Mouse (Mus musculus) erythroblast, adult 5-6 weeks (primary cell): Measurements from ENCODE around the gene Veph1. TPM values are rescaled to one million over a fixed set of nuclear protein-coding genes. Genes with fewer than 3 reads are reported as not detected.
"Not testable (repeated sequence)": the region's sequence is repeated elsewhere in the genome, so short reads cannot be mapped to it uniquely, and the experiment has no call there.

Experiments used
- ATAC-seq: replicated peaks from 2 replicates; pipeline ENCODE4 v1.8.0; 2016; ENCODE audit warnings: moderate number of reproducible peaks, mild to moderate bottlenecking, moderate TSS enrichment, inconsistent platforms; ENCODE audit not compliant: poor library complexity, low FRiP score, severe bottlenecking
- total RNA-seq, 2 experiments: library from RNA; stranded (forward) in 1 of 2; stranded (reverse) in 1 of 2; fragments of 150-400 nt in 1 of 2; fragments of 200-764, 138-1000 nt in 1 of 2; gene quantifications; 2 replicates each; pipeline versions ENCODE4 v1.2.3 to v1.2.4; 2015 to 2017; ENCODE audit warnings: low replicate concordance in 2 of 2

The Veph1 gene
- total RNA-seq, 2 experiments from 2014 or later, result 0.77 TPM; not detected in 1

GRCm38 (mm10) chr3:66236234-66236871 lies 60.3 kb downstream of the Veph1 start:
- ATAC-seq, result not testable (repeated sequence)

GRCm38 (mm10) chr3:66224931-66225537 lies 71.6 kb downstream of the Veph1 start:
- no peak for ATAC-seq

GRCm38 (mm10) chr3:66221243-66221611 lies 75.4 kb downstream of the Veph1 start:
- ATAC-seq, result no peak

- no peak for ATAC-seq
Measured at GRCm38 (mm10) chr3:66220554-66221242, 75.9 kb downstream of the Veph1 start.

GRCm38 (mm10) chr3:66219655-66220191 lies 76.9 kb downstream of the Veph1 start, which contains the start of gene Ptx3:
TSS of gene Ptx3 (plus strand) at chr3:66219910.
- ATAC-seq, result no peak

GRCm38 (mm10) chr3:66215759-66216158 lies 80.9 kb downstream of the Veph1 start:
- ATAC-seq, result no peak

- ATAC-seq, result no peak
Measured at GRCm38 (mm10) chr3:66213524-66213923, 83.1 kb downstream of the Veph1 start.

GRCm38 (mm10) chr3:66208836-66209573 lies 87.6 kb downstream of the Veph1 start:
- ATAC-seq, result no peak

- ATAC-seq, result no peak
Measured at GRCm38 (mm10) chr3:66193910-66194562, 102.6 kb downstream of the Veph1 start.

GRCm38 (mm10) chr3:66179647-66180046 lies 117.0 kb downstream of the Veph1 start:
- no peak for ATAC-seq

GRCm38 (mm10) chr3:66172907-66173306 lies 123.7 kb downstream of the Veph1 start:
- no peak for ATAC-seq

- ATAC-seq, result no peak
Measured at GRCm38 (mm10) chr3:66169873-66170538, 126.6 kb downstream of the Veph1 start.

GRCm38 (mm10) chr3:66166606-66167290 lies 129.9 kb downstream of the Veph1 start:
- ATAC-seq, result no peak

- ATAC-seq, result no peak
Measured at GRCm38 (mm10) chr3:66165026-66165425, 131.6 kb downstream of the Veph1 start.

GRCm38 (mm10) chr3:66164585-66164984 lies 132.1 kb downstream of the Veph1 start:
- ATAC-seq, result no peak

GRCm38 (mm10) chr3:66162612-66163011 lies 134.0 kb downstream of the Veph1 start:
- no peak for ATAC-seq

- ATAC-seq, result no peak
Measured at GRCm38 (mm10) chr3:66157947-66158346, 138.7 kb downstream of the Veph1 start.

- no peak for ATAC-seq
Measured at GRCm38 (mm10) chr3:66137601-66138000, 159.0 kb downstream of the Veph1 start.
